Mouse (Mus musculus): ENCODE results near the gene Olfr39.
"Not testable (repeated sequence)": the region's sequence is repeated elsewhere in the genome, so short reads cannot be mapped to it uniquely, and the experiment has no call there.

Olfr39 gene

GRCm38 (mm10) chr9:20282051-20282450, at the start of gene Olfr39:
Gene Olfr39 (plus strand): TSS chr9:20282351.
- no peak for DNase-seq (ENCODE audit: low read depth, low spot score)

GRCm38 (mm10) chr9:20236819-20237218, 45.3 kb upstream of the Olfr39 start, which contains the start of gene Olfr872:
Gene Olfr872 (plus strand): TSS chr9:20237119.
- DNase-seq (ENCODE audit: low read depth, low spot score): no peak

GRCm38 (mm10) chr9:20237378-20237777, 44.8 kb upstream of the Olfr39 start:
- DNase-seq (ENCODE audit: low read depth, low spot score): peak; percentile 39

DNA sequence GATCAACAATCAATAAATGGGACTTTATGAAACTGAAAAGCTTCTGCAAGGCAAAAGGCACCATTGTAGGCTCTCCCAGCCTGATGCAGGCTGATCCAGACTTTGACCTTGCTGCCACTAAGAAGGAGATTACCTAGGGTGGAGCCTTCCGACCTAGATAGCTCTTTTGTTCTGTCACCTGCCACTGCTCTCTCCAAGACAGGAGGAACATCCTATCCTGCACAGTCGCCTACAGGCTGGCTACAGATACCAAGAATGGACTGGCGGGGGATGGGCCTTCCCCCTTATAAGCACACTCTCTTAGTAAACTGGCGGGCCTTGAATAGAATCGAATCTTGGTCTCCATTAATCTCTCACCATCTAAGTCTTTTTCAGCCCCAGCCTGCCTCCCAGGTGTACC, 13.4 kb downstream of the Olfr39 start:
- not testable (repeated sequence) for DNase-seq (ENCODE audit: low read depth, low spot score)

- no peak for DNase-seq (ENCODE audit: low read depth, low spot score)
Measured at GRCm38 (mm10) chr9:20298232-20298631, 16.1 kb downstream of the Olfr39 start, which contains the start of gene Olfr873. Gene Olfr873 (plus strand): TSS chr9:20298532.

DNA sequence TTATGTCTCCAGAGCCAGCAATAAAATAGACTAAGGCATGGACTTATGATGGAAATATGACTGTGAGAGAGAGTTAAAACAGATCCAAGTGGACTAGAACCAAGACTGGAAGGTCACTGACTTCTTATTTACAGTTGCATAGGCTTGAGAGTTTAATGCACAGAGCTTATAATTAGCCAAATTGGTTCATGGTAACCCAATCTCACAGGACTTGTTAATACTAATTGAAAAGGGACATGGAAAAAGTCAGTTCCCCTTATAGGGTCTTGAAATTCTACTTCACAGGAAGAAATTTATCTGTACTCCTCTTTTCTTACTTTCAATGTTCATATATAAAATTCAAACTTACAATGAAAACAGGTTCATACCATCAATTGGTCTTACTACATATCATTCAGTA, 53.8 kb downstream of the Olfr39 start, which contains the start of gene Olfr18:
Olfr18 (minus strand) TSS at position 101 of the 400 bp plus-strand sequence.
- DNase-seq (ENCODE audit: low read depth, low spot score): no peak
